Mouse (Mus musculus) CD8-positive naive resting alpha-beta T cell, adult 2 months (primary cell): Measurements from ENCODE around the gene BC029722.

Experiments
- DNase-seq, 2 experiments: peaks; one replicate each; pipeline ENCODE4 v3.0.0; 2022; ENCODE audit warnings: low read depth in 2 of 2, low spot score in 2 of 2

Gene BC029722

DNA sequence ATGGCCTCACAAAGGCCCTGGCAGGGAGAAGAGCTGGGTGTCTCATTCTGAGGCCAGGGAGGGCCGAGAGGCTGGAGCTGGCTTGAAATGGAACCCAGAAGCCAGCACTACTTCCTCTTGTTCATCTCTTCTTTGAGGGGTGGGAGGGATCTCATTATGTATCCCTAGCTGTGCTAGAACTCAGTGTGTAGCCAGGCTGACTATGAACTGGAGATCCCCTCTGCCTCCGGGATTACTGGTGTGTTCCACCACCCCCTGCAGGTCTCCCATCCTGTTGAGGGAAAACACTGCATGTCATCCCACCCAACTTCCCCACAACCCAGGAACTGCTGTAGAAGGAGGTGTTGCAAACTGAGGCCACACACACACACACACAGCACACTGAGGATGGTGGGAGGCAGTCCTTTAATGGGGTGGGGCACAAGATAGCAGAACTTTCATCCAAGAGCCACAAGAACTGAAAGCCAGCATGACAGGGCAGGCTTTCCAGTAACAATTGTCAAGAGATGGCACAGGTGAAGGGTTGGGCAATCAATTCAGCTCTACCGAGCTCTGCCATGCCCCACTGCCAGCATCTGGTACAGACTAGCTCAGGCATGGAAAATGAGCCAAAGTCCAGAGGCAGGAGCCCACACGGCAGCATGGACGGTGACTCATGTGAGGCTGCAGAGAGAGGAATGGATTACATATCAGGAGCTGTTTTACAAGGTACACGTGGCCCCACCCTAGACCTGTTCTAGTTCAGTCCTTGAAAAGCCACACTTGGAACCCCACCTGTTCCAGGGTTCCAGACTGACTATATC is 424 bp upstream of the BC029722 start:
- DNase-seq: no peak

DNA sequence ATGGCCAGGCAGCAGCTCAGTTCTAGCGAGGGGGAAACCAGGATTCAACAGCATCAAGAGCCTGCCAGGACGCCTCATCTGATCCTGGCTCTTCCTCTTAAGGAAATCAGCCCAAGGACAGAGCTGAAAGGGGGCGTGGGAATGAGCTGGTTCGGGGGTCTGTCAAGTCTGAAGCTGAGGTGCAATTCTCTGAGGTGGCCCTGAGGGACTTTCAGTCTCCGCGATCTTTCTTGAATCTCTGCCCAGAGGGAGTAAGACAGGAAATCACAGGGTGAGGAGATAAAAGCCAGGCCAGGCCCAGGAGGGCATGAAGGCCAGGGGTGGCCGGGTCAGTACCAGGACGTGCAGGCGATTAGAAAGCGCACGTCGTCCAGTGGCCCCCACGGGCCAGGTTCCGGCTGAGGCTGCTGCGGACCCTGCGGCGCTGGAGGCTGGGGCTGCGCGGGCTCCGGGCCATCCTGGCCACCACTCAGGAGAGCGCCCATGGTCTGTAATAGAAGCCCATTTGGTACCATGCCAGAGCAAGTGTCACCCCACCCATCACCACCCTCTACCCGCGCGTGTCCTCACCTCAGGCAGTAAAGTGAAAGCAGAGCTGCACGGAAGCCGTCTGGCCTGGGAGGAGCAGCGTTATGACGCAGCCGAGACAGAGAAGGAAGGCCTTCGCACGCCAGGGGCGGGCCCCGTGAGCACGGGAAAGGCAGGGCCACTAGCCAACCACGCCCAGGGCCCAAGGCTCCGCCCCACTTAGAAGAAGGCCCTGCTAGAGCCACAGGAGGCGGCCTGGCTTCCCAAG is 432 bp downstream of the BC029722 start:
- DNase-seq: peak; percentile 88 to 94

DNA sequence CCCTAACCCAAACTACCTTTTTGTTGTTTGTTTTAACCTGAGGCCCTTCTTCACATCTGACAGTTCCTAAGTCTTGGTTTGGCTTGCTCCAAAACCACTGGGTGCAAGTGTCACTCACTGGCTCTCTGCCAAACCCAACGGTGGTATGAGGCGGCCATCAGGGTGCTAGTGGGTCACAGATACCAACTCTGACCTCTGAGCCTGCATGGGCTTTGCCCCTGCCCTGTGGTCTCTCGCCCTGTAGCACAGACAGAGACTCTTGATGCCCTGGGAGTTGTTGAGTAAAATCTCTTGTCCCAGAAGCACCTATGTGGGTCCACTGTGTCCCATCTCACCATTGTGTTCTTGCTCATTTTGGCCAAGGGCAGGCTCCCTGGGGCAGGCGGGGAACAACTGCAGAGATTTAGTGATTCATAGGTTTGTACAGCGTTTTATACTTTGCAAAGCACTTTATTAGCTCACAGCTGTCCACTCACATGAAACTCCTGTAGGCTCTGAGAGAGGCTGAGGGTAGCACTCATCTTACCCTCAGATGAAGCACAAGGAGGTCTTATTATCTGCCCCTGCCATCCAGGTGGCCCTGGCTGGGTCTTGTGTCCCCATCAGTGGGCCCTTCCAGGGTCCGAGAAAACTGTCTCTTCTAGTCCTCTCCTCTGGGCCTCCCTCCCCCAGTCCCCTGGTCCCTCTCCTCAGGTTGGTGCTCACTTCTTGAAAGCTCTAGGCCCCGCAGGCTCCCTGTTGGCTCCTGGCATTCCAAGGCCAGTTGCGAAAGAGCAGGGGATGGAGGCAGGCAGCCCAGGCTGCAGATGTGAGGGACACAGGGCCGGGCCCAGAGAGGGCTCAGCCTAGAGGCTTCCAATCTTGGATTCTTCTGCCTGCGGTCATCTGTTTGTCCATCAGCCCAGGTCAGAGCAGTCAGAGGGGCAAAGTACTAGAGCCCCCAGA is 1.7 kb downstream of the BC029722 start:
- DNase-seq: no peak

DNA sequence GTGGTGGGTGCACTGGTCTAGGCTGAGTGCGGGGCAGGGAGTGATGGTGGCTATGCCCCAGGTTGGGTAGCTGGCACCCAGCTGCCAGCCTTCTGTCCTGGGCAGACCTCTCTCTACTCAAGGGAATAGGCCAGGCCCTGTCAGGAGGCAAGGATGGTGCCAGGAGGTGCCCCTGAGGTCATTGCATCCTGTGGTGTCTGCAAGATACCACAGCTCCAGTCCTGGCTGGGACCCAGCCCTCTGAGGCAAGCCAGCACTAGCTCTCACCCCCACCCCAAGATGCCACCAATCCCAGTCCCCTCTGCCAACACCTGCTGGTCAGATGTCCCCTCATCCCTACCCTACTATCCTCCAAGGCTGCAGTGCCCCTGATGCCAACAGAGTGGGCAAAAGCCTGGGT is 3.0 kb downstream of the BC029722 start:
- DNase-seq: no peak

GRCm38 (mm10) chr2:155814829-155815228 is 4.4 kb downstream of the BC029722 start:
- no peak for DNase-seq

GRCm38 (mm10) chr2:155812637-155813036 is 6.6 kb downstream of the BC029722 start:
- DNase-seq: no peak

DNA sequence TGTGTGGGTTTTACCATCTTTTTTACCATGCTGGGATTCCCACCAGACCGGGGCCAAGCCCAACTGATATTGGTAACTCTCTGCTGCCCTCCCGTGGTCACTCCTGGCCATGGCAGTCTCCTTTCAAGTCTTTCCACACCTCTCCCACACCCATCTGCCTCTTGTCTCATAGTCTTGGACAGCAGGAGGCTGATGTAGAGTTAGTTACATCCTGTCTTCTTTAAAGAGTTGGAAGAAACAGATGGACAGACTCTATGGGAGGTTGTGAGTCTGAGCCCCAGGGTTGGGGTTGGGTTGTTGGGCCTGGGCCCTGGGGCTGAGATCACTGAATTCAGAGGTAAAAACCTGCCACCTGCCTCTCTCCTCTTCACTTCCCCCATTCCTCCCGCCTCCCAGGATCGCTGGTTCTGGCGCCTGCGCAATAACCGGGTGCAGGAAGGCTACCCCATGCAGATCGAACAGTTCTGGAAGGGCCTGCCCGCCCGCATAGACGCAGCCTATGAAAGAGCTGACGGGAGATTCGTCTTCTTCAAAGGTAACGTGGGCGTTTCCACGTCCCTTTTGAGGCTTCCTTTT is 7.3 kb downstream of the BC029722 start:
- peak; percentile 82 to 84 for DNase-seq

DNA sequence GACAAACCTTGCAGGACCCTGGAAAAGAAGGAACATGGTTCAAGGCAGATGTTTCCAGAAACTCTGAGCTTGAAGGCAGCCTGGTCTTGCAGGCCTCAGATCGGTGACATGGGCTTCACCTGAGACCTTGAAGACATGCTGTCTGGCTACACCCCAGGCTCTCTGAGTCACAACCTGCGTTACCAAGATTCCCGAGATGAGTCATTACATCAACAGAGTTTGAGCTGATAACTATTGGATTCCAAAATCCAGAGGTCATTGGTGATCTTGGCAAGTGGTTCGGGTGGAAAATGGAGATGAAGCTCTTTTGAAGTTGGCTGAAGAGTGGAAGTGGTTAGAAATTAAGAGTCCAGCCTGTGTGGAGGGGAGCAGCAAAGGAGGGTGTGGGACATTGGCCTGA is 9.6 kb downstream of the BC029722 start:
- no peak for DNase-seq

DNA sequence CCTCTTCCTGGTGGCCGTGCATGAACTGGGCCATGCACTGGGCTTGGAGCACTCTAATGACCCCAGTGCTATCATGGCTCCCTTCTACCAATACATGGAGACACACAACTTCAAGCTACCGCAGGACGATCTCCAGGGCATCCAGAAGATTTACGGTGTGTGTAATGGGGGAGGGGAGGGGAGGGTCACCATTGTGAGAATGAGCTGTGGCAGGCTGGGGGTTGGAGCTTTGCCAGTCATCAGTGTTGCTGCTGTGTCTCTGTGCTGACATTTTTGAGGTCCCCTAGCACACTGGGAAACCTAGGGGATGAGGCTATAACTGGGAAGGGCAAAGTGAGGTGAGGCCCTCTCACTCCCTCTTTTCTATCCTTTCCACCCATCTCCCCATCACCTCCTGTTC is 11.8 kb downstream of the BC029722 start:
- DNase-seq: no peak

DNA sequence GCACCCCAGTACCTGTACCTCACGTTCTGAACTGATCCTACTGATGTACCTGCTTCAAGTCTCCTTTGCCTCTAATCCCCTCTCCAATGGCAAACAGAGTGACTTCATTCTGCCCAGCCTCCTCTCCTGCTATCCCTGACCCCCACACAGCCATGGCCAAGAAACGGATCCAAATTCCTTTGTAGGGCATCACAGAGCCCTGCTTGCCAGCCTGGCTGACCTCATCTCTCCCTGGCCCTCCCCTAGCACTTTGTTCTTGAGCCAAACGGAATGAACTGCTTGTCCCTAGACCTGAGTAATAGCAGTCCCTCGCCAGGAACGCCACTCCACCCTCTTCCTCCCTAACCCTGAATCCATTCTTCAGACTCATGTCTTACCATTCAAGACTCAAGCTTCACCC is 12.7 kb downstream of the BC029722 start:
- no peak for DNase-seq

DNA sequence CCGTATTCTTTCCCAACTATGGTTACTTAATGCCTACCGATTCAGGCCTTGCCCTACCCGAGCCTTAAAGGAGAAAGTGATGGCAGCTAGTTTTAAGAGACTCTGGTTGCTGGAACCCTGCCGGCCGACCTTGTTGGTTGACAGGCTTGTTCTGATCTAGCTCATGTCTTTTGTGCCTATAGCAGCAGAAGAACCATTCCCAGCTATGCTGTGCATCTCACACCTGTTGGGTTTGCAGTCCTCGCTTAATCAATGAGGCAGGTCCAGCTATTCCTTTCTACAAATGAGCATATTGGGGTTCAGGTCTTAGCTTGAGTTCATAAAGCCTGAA is 13.3 kb downstream of the BC029722 start:
- DNase-seq: no peak

DNA sequence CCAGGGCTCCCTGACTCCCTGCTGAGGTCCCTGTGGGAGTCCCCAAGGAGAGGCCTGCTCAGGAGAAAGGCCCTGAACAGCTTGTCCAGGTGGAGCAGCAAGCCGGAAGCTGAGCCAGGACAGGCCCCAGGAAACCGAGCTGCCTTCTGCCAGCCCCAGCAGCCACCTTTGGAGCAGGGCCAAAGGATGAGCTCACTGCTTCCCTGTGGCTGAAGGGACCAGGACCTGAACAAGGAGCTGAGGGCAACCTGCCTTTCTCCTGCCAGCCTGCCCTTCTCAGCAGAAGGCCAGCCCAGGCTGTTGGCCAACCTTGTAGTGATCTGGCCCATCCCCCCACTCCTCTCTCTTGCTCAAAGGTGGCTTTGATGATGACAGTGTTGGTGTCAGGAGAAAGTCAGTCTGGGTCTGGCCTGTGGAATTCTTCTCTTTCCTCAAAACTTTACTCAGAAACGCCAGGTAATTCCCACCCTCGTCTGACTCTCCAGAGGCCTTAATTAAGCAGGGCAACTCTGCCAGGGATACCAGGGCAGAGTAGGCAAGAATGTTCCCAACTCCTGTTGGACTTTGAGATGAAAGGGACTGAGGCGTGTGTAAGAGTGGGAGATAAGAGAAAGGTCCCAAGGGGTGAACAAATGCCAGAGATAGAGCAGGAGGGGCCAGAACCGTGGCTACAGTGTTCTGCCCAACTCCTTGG is 13.8 kb downstream of the BC029722 start:
- no peak for DNase-seq

- DNase-seq: no peak
Observed at GRCm38 (mm10) chr2:155804053-155804452, 15.2 kb downstream of the BC029722 start.

- peak in 1 of 2 experiments; percentile 15 for DNase-seq
Observed at GRCm38 (mm10) chr2:155802761-155803160, 16.5 kb downstream of the BC029722 start.

DNA sequence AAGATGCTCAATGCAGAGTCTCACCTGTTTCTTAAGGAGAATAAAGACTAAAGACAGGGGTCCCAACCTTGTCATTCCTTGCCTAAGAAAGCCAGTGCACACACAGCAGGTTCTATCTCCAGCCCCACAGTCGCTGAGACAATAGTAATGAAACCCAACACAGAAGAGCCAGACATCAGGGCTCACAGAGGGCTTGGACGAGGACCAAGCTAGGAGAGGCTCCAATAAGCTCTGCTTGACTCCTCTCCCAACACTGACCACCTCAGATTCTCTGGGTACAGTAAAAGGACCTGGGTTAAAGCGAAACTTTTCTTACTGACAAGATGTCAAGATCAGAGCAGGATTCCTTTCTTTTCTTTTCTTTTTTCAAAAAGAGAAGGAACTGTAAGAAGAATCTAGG is 20.6 kb downstream of the BC029722 start:
- no peak for DNase-seq

GRCm38 (mm10) chr2:155794674-155795445 is 24.4 kb downstream of the BC029722 start:
- no peak for DNase-seq

DNA sequence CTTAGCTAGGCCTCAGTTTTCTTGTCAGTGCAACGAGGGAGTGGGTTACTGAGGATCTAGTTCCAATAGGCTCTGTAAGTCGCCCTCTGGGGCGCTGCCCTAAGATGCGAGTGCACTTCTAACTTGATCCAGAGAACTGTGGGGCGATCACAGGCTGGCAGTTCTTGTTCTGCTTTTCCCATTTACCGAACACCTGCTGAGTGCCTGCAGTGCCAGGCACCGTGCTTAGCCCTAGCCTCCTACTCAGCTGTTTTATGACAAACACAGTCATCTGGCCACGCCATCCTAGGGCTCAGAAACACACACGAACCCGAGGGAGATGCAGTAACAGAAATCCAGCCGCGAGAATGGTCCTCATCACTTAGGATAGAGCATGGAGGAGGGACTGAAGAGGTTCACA is 26.3 kb downstream of the BC029722 start:
- no peak for DNase-seq

DNA sequence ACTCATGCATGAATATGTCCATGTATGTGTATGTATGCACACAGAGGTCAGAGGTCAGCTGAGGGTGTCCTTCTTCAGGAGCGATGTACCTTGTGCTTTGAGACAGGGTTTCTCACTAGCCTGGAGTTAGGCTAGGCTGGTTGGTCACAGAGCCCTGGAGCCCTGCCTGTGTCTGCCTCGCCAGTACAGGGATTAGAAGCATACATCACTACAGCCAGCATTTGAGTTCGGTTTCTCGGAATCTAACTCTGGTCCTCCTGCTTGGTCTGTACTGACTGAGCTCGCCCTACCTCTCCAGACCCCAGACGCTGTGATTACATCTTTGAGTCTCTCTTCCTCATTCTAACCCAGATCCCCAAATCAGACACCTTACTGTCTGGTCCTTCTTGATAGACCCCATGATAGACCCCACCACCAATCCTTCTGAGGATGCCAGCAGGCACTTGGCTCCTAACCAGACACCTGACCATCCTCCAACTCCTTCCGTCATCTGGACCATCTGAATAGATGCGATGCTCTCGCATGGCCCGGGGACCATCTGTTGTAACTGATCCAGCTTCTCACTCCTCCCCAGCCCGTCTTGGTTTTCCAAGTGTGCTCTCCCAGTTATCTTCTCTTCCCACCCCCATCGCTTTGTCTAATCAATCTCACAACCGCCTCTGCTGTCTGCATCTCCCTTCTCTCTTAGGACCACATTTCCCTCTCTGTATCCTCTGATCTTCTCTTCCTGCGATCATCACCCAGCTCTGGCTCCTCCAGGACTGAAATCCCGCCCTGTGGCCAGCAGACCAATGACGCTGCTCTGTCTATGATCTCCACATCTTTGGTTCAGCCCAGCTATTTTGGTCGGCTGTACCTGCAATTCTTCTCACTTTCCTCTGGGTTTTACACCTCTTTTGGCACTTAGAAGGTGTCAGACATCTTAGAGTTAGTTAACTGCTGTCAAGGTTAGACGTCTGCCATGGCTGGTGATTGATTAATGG is 31.0 kb downstream of the BC029722 start:
- no peak for DNase-seq

GRCm38 (mm10) chr2:155786905-155787304 is 32.3 kb downstream of the BC029722 start:
- DNase-seq: no peak
